Mouse (Mus musculus) embryonic facial prominence, embryonic 15.5 days (tissue): Measurements from ENCODE around the gene Col23a1. TPM values are rescaled to one million over a fixed set of nuclear protein-coding genes. Genes with fewer than 3 reads are reported as not detected.
"Not testable (repeated sequence)": the region's sequence is repeated elsewhere in the genome, so short reads cannot be mapped to it uniquely, and the experiment has no call there.

ENCODE experiments used
- ATAC-seq: fragments of 200-750 bp; cut with Nextera tagmentation; 2 replicates; pipeline ENCODE4 v1.8.0; 2017; ENCODE audit warnings: low read depth, moderate TSS enrichment; ENCODE audit not compliant: insufficient number of reproducible peaks, low FRiP score, low TSS enrichment
- H3K27ac ChIP-seq: fragments of 300-500 bp; sonication (generic); replicated peaks from 2 replicates; pipeline ENCODE4 v1.5.1; 2015; ENCODE audit warnings: mild to moderate bottlenecking, inconsistent platforms
- H3K27me3 ChIP-seq: fragments of 300-500 bp; sonication (generic); 2 replicates; pipeline ENCODE4 v1.6.1; 2015; ENCODE audit warnings: inconsistent platforms
- H3K36me3 ChIP-seq: fragments of 300-500 bp; sonication (generic); 2 replicates; pipeline ENCODE4 v1.6.1; 2015; ENCODE audit warnings: mild to moderate bottlenecking, inconsistent platforms
- H3K4me1 ChIP-seq: fragments of 300-500 bp; sonication (generic); 2 replicates; pipeline ENCODE4 v1.6.1; 2015; ENCODE audit warnings: inconsistent platforms
- H3K4me2 ChIP-seq: fragments of 300-500 bp; sonication (generic); replicated peaks from 2 replicates; pipeline ENCODE4 v1.6.1; 2015; ENCODE audit warnings: mild to moderate bottlenecking, inconsistent platforms
- H3K4me3 ChIP-seq: fragments of 300-500 bp; sonication (generic); replicated peaks from 2 replicates; pipeline ENCODE4 v1.5.1; 2015; ENCODE audit warnings: mild to moderate bottlenecking, inconsistent platforms
- H3K9ac ChIP-seq: fragments of 300-500 bp; sonication (generic); 2 replicates; pipeline ENCODE4 v1.6.1; 2015; ENCODE audit warnings: inconsistent platforms
- H3K9me3 ChIP-seq: fragments of 300-500 bp; sonication (generic); replicated peaks from 2 replicates; pipeline ENCODE4 v1.6.1; 2016; ENCODE audit warnings: inconsistent platforms
- WGBS: fragments of 180-500 bp; shearing (Covaris S2); methylation state at CpG from one replicate; pipeline ENCODE4 v1.1.7; 2015; 5-methylcytosine and 5-hydroxymethylcytosine counted together
- polyA plus RNA-seq: library from polyadenylated mRNA; unstranded; fragments of >200 nt; fragmentation: Nextera tagmentation; extraction: Ambion mirVana; gene quantifications from 2 replicates; pipeline ENCODE4 v1.2.1, GENCODE M21; 2015

Gene Col23a1
- polyA plus RNA-seq, 1 experiment from 2014 or later: 26.2 TPM

- Histone ChIP-seq H3K36me3 (no peaks in the 10 kb centered on the region), H3K4me2 (no peak overlapping the region), H3K27me3 (no peaks in the 10 kb centered on the region), H3K4me1 (peaks cover 32% of the 10 kb centered on the region), H3K27ac (no peak overlapping the region), H3K9ac (no peak overlapping the region), H3K9me3 (no peaks in the 10 kb centered on the region), H3K4me3 (no peak overlapping the region)
- 72% methylated on average over 9 of the region's 9 CpGs for WGBS
- ATAC-seq: no peak
Observed at GRCm38 (mm10) chr11:51351151-51351550, 61.4 kb downstream of the Col23a1 start.

- Histone ChIP-seq H3K4me3 (no peak overlapping the region), H3K9me3 (no peaks in the 10 kb centered on the region), H3K27me3 (no peaks in the 10 kb centered on the region), H3K27ac (no peak overlapping the region; the same call in 1 of the 2 replicates), H3K4me1 (peaks cover 32% of the 10 kb centered on the region), H3K9ac (no peak overlapping the region), H3K36me3 (no peaks in the 10 kb centered on the region), H3K4me2 (no peak overlapping the region)
- 31% methylated on average over 5 of the region's 5 CpGs for WGBS
- 0 out of 2 replicates have a peak, but pooled peaks have one; percentile 67 for ATAC-seq
Observed at GRCm38 (mm10) chr11:51351841-51352240, 62.1 kb downstream of the Col23a1 start.

DNA sequence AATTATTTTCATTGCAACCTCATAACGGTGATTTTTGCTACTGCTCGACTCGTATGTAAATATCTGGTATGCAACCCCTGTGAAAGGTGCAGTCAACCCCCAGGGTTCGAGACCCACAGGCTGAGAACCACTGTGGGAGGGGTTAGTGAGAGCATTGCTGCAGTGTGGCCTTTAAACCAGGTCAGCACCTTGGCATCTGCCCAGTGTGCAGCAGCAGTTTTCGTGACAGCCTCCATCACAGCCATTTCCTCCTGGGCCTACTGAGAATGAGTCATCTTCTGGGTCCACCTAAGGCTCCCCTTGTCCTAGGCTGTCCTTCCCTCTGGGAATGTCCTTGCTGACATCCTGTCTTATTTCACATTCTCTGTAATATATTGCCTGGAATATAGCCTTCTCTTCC is 64.0 kb downstream of the Col23a1 start:
- no peak overlapping the region for H3K27ac ChIP-seq
- ATAC-seq: no peak
- H3K4me1 ChIP-seq: peaks cover 23% of the 10 kb centered on the region
- H3K36me3 ChIP-seq: no peaks in the 10 kb centered on the region
- no peaks in the 10 kb centered on the region for H3K27me3 ChIP-seq
- no peak overlapping the region for H3K4me3 ChIP-seq
- no peak overlapping the region for H3K4me2 ChIP-seq
- 75% methylated on average over 5 of the region's 5 CpGs for WGBS
- no peak overlapping the region for H3K9ac ChIP-seq
- H3K9me3 ChIP-seq: no peaks in the 10 kb centered on the region

DNA sequence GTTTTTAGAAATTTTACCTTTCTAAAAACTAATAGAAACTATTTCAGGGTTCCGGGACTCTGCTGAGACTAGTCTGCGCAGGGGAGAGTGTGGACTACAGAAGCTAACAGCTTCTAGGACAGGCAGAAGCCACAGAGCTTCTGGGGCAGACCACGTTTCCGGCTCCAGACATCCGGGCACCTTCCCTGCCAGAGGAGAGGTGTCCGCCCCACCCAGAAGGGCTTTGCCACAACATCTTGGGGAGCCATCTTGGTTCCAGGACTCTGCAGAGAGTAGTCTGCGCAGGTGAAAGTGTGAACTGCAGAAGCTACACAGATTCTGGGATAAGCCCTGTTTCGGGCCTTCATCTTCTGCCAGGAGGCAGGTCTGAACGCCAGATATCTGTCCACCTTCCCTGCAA is 69.3 kb downstream of the Col23a1 start:
- not testable (repeated sequence) for H3K4me1 ChIP-seq, H3K36me3 ChIP-seq, ATAC-seq, H3K4me3 ChIP-seq, H3K27me3 ChIP-seq, H3K9me3 ChIP-seq, H3K4me2 ChIP-seq, H3K9ac ChIP-seq, H3K27ac ChIP-seq
- 91% methylated on average over 9 of the region's 9 CpGs for WGBS

DNA sequence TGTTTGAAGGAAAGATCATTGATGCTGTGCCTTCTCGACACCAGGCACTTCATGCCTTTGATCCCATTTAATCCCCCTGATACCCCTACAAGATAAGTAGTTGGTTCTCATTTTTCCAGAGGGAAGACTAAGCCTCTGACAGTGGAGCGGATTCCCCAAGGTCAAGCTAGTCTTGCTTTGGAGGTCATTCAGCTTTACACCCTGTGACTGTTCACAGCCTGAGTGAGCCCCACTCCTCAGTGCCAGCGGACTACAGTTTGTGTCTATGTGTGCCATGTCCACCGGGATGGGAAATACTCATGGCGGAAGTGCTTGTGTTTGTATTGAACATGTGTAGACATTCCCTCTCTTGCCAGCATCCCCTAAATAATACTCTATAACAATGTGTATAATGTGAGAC is 74.6 kb downstream of the Col23a1 start:
- Histone ChIP-seq H3K36me3 (no peaks in the 10 kb centered on the region), H3K27me3 (no peaks in the 10 kb centered on the region), H3K4me3 (no peak overlapping the region), H3K27ac (no peak overlapping the region), H3K9ac (no peak overlapping the region), H3K4me1 (no peaks in the 10 kb centered on the region), H3K9me3 (no peaks in the 10 kb centered on the region), H3K4me2 (no peak overlapping the region)
- ATAC-seq: no peak
- 83% methylated on average over 5 of the region's 5 CpGs for WGBS

GRCm38 (mm10) chr11:51367334-51367733 is 77.6 kb downstream of the Col23a1 start:
- Histone ChIP-seq H3K9ac (no peak overlapping the region), H3K27ac (no peak overlapping the region), H3K36me3 (no peaks in the 10 kb centered on the region), H3K4me1 (peaks cover 14% of the 10 kb centered on the region), H3K27me3 (no peaks in the 10 kb centered on the region), H3K4me2 (no peak overlapping the region), H3K9me3 (no peaks in the 10 kb centered on the region), H3K4me3 (no peak overlapping the region)
- 76% methylated on average over 5 of the region's 5 CpGs for WGBS
- no peak for ATAC-seq

DNA sequence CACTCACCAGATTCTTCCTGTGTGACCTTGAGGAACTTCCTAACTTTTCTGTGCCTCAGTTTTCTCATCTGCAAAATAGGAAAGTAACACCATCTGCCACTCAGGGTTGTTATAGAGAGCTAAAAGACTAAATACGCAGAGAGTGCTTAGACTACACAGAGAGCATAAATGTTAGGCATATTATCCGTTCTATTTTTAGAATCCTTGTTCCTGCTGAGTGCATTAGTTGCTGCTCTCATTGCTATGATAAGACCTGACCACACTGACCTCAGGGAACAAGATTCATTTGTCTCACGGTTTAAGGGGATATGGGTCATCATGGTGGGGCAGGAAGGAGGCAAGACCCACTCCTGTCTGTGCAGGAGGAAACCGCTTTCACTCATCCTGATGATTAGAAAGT is 80.6 kb downstream of the Col23a1 start:
- H3K9me3 ChIP-seq: no peaks in the 10 kb centered on the region
- H3K9ac ChIP-seq: no peak overlapping the region
- no peaks in the 10 kb centered on the region for H3K36me3 ChIP-seq
- no peak overlapping the region for H3K4me3 ChIP-seq
- 63% methylated on average over 4 of the region's 4 CpGs for WGBS
- ATAC-seq: no peak
- H3K4me2 ChIP-seq: no peak overlapping the region
- H3K27ac ChIP-seq: no peak overlapping the region
- no peaks in the 10 kb centered on the region for H3K27me3 ChIP-seq
- H3K4me1 ChIP-seq: peaks cover 14% of the 10 kb centered on the region

GRCm38 (mm10) chr11:51371321-51371720 is 81.6 kb downstream of the Col23a1 start:
- Histone ChIP-seq H3K27me3 (no peaks in the 10 kb centered on the region), H3K9ac (no peak overlapping the region), H3K4me2 (no peak overlapping the region), H3K9me3 (no peaks in the 10 kb centered on the region), H3K36me3 (no peaks in the 10 kb centered on the region), H3K27ac (no peak overlapping the region), H3K4me1 (peaks cover 14% of the 10 kb centered on the region), H3K4me3 (no peak overlapping the region)
- ATAC-seq: no peak
- WGBS: 62% methylated on average over 4 of the region's 4 CpGs

DNA sequence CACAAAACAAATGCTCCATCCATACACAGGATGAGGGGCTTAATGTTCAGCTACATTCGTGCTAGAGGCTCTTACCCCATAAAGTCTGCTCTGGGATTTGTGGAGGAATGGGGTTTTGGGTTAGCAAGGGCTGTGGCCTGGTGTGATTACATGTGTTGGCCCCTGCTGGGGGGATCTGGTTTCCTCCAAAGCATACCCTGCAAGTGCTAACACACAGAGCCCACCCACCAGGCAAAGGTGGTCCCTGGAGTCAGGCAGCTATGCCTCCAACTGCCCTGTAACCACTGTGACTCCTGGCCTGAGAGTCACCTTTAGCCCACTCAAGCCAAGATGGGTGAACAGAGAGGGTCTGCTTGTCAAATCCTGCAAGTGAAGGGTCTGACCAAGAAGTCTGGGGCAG is 82.2 kb downstream of the Col23a1 start:
- Histone ChIP-seq H3K4me2 (no peak overlapping the region), H3K27me3 (no peaks in the 10 kb centered on the region), H3K9me3 (no peaks in the 10 kb centered on the region), H3K9ac (no peak overlapping the region), H3K27ac (no peak overlapping the region), H3K36me3 (no peaks in the 10 kb centered on the region), H3K4me1 (peaks cover 14% of the 10 kb centered on the region), H3K4me3 (no peak overlapping the region)
- WGBS: 46% methylated on average over 1 of the region's 1 CpGs
- no peak for ATAC-seq

- no peak overlapping the region for H3K27ac ChIP-seq
- 0 out of 2 replicates have a peak, but pooled peaks cover under 1% of the 10 kb centered on the region for H3K4me1 ChIP-seq
- ATAC-seq: no peak; the same call in 1 of the 2 replicates
- H3K27me3 ChIP-seq: peaks cover 5% of the 10 kb centered on the region; the same call in 1 of the 2 replicates
- no peaks in the 10 kb centered on the region for H3K9me3 ChIP-seq
- H3K9ac ChIP-seq: no peak overlapping the region
- no peaks in the 10 kb centered on the region for H3K36me3 ChIP-seq
- WGBS: 58% methylated on average over 5 of the region's 5 CpGs
- no peak overlapping the region for H3K4me3 ChIP-seq
- H3K4me2 ChIP-seq: no peak overlapping the region
Observed at GRCm38 (mm10) chr11:51377199-51377598, 87.5 kb downstream of the Col23a1 start.

DNA sequence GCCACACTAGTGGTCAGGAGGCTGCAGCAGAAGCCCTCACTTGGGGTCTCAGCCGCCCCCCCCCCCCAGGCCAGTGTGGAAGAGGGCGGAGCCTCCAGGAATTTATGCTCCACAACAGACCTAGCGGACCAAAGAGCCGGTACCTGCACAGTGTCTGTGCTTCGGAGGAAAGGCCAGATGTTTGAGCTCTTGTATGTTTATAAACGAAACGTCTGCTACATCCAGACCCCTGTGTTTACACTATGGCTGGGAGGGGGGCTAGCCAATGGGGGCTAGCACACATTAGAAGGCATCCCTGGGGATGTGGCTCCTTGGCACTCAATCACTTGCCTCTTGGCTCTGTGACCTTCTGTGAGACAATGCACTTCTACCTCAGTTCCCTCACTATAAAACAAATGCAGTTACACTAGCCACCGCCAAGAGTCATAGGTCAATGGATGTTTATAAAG is 99.2 kb downstream of the Col23a1 start:
- H3K9ac ChIP-seq: no peak overlapping the region
- 40% methylated on average over 8 of the region's 8 CpGs for WGBS
- no peak overlapping the region for H3K4me3 ChIP-seq
- no peaks in the 10 kb centered on the region for H3K36me3 ChIP-seq
- 0 out of 2 replicates have a peak overlapping the region, but pooled peaks have one; percentile 44 for H3K4me2 ChIP-seq
- peaks cover 33% of the 10 kb centered on the region for H3K4me1 ChIP-seq
- peaks cover 17% of the 10 kb centered on the region for H3K27me3 ChIP-seq
- H3K9me3 ChIP-seq: no peaks in the 10 kb centered on the region
- ATAC-seq: no peak
- H3K27ac ChIP-seq: peak overlapping the region; percentile 84; the same call in 1 of the 2 replicates

GRCm38 (mm10) chr11:51389763-51390162 is 100.0 kb downstream of the Col23a1 start:
- Histone ChIP-seq H3K4me3 (peak overlapping the region; percentile 18; the same call in 1 of the 2 replicates), H3K27ac (peak overlapping the region; percentile 84), H3K27me3 (peaks cover 17% of the 10 kb centered on the region), H3K4me1 (peaks cover 39% of the 10 kb centered on the region), H3K36me3 (no peaks in the 10 kb centered on the region), H3K9ac (no peak overlapping the region), H3K9me3 (no peaks in the 10 kb centered on the region), H3K4me2 (peak overlapping the region; percentile 44)
- ATAC-seq: peak; percentile 62
- 23% methylated on average over 10 of the region's 10 CpGs for WGBS
